Mouse (Mus musculus) cerebellum, adult 2 months (tissue): ENCODE data around the gene Cds1. TPM values are rescaled to one million over a fixed set of nuclear protein-coding genes. Genes with fewer than 3 reads are reported as not detected.

Experiments
- DNase-seq, 2 experiments: peaks; one replicate each; pipeline ENCODE4 v3.0.0; 2021
- H3K27ac ChIP-seq: fragments of 200-500 bp; 2 replicates; pipeline ENCODE4 v1.5.1; 2012; ENCODE audit warnings: low read length, control low read depth, inconsistent platforms; ENCODE audit not compliant: insufficient read depth
- H3K27me3 ChIP-seq: fragments of 200-500 bp; 2 replicates; pipeline ENCODE4 v1.6.1; 2012; ENCODE audit warnings: inconsistent platforms, mild to moderate bottlenecking, low read length, moderate library complexity; ENCODE audit not compliant: control insufficient read depth, insufficient read depth
- H3K4me1 ChIP-seq: fragments of 200-500 bp; 2 replicates; pipeline ENCODE4 v1.6.1; 2011; ENCODE audit warnings: low read length; ENCODE audit not compliant: control insufficient read depth, insufficient read depth
- H3K4me3 ChIP-seq: fragments of 200-500 bp; replicated peaks from 2 replicates; pipeline ENCODE3; 2011; ENCODE audit warnings: mild to moderate bottlenecking, low read depth, low read length, control low read depth; ENCODE audit not compliant: insufficient read depth
- CTCF ChIP-seq: fragments of 200-500 bp; IDR thresholded peaks from 2 replicates; pipeline ENCODE4 v1.5.1; 2011; ENCODE audit warnings: low read depth, mild to moderate bottlenecking, control low read depth, low read length, moderate library complexity, borderline replicate concordance; ENCODE audit not compliant: insufficient read depth
- POLR2A ChIP-seq: fragments of 200-500 bp; IDR thresholded peaks from 2 replicates; pipeline ENCODE4 v1.6.1; 2011; ENCODE audit warnings: low read length, control low read depth, borderline replicate concordance; ENCODE audit not compliant: insufficient read depth
- WGBS: fragments of 180-500 bp; shearing (Covaris S2); methylation state at CpG from one replicate; pipeline ENCODE4 v1.1.7; 2018; 5-methylcytosine and 5-hydroxymethylcytosine counted together
- polyA plus RNA-seq: library from polyadenylated mRNA; depleted of rRNA; stranded (reverse); fragments of >200 nt; gene quantifications from 2 replicates; pipeline ENCODE4 v1.2.3, GENCODE M21; 2012

Gene Cds1
- polyA plus RNA-seq, 1 experiment = 97.8 TPM

GRCm38 (mm10) chr5:101776528-101776927 is 11.6 kb downstream of the Cds1 start:
- 82% methylated on average over 8 of the region's 8 CpGs for WGBS
- no peaks in the 10 kb centered on the region for H3K27me3 ChIP-seq
- H3K4me3 ChIP-seq = no peak overlapping the region
- H3K27ac ChIP-seq = no peak overlapping the region
- TF ChIP-seq POLR2A (no peak), CTCF (no peak)
- no peak for DNase-seq
- H3K4me1 ChIP-seq = peaks cover 17% of the 10 kb centered on the region; the same call in 1 of the 2 replicates

DNA sequence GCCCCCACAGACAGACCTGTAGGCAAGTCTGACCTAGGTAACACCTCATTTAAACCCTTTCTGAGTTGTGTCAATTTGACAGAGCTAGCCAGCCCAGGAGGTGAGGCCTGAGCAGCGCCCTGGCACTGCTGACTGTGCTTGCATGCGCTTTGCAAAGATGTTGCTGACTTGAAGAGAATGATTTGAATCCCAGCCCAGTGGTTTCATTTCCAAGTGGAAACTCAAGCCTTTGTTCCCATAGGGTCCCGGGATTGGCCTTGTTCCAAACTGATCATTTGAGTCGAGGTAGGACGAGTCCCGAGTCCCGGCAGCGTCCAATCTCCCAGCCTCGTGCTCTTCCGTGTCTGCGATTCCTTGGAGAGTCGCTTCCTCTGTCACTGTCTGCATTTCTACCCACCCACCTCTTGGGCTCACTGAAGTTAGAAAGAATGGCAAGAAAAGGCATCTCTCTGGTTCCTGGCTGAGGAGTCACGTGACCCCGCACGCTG is 14.5 kb downstream of the Cds1 start:
- Histone ChIP-seq H3K27ac (no peak overlapping the region), H3K4me1 (peaks cover 10% of the 10 kb centered on the region; the same call in 1 of the 2 replicates), H3K27me3 (no peaks in the 10 kb centered on the region), H3K4me3 (no peak overlapping the region)
- 65% methylated on average over 15 of the region's 15 CpGs for WGBS
- no peak for DNase-seq
- TF ChIP-seq POLR2A (no peak), CTCF (no peak)

GRCm38 (mm10) chr5:101780918-101781317 is 16.0 kb downstream of the Cds1 start:
- no peak overlapping the region for H3K27ac ChIP-seq

DNA sequence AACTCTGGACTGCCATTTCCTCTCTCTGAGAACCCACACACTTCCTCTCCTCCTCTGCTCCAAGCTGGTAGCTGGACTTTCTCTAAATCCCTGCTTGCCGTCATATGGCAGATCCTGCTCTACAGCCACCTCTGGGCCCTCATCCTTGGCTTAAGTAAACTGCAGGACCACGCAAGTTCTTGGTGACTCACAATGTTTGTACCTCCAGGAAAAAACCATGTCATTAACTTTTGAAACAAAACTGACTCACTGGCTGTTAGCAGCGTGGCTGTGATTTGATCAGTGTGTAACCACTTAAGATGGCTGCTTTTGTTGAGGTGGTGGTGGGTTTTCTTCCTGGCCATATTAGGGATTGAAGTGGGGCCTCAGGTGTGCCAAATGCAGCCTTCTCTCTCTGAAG is 19.4 kb downstream of the Cds1 start:
- no peak overlapping the region for H3K4me3 ChIP-seq
- no peak overlapping the region for H3K27ac ChIP-seq
- DNase-seq = no peak
- TF ChIP-seq CTCF (no peak), POLR2A (no peak)
- no peaks in the 10 kb centered on the region for H3K27me3 ChIP-seq
- 0 out of 2 replicates have a peak, but pooled peaks cover 3% of the 10 kb centered on the region for H3K4me1 ChIP-seq
- 88% methylated on average over 3 of the region's 3 CpGs for WGBS

More at GRCm38 (mm10) chr5:101780918-101781317, 16.0 kb downstream of the Cds1 start:
- WGBS = 67% methylated on average over 4 of the region's 4 CpGs
- peak in 1 of 2 experiments; percentile 27 for DNase-seq
- Histone ChIP-seq H3K4me1 (0 out of 2 replicates have a peak, but pooled peaks cover 6% of the 10 kb centered on the region), H3K4me3 (no peak overlapping the region), H3K27me3 (no peaks in the 10 kb centered on the region)
- TF ChIP-seq POLR2A (no peak), CTCF (no peak)

DNA sequence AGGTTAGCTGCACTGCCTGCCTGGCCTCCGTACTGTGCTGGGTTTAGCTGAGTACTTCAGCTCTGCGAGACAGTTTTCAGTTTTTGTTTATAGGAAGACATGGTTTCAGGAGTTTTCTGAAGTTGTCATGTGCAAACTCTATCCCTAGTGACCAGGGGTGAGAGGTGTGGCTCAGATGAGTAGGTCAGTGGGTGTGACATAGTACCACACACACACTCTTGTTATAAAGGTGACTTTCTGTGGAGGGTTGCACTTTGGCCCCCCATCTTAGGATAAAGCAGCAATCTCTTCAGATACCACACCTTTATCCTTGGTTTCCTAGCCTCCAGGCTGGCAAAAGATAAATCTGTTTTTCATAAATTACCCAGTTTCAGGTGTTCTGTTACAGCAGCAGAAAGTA is 19.9 kb downstream of the Cds1 start:
- H3K4me3 ChIP-seq = no peak overlapping the region
- no peak overlapping the region for H3K27ac ChIP-seq
- DNase-seq = no peak
- H3K27me3 ChIP-seq = no peaks in the 10 kb centered on the region
- no peak for TF ChIP-seq POLR2A
- no peak for TF ChIP-seq CTCF
- H3K4me1 ChIP-seq = no peaks in the 10 kb centered on the region
- 98% methylated on average over 2 of the region's 2 CpGs for WGBS

GRCm38 (mm10) chr5:101785921-101786614 is 21.1 kb downstream of the Cds1 start:
- 71% methylated on average over 4 of the region's 4 CpGs for WGBS

GRCm38 (mm10) chr5:101789770-101790169 is 24.8 kb downstream of the Cds1 start:
- Histone ChIP-seq H3K27me3 (no peaks in the 10 kb centered on the region), H3K4me3 (no peak overlapping the region)
- no peak for TF ChIP-seq CTCF

More at GRCm38 (mm10) chr5:101785921-101786614, 21.1 kb downstream of the Cds1 start:
- no peaks in the 10 kb centered on the region for H3K4me1 ChIP-seq
- H3K27me3 ChIP-seq = no peaks in the 10 kb centered on the region
- TF ChIP-seq CTCF = no peak
- no peak for TF ChIP-seq POLR2A
- DNase-seq = no peak
- H3K4me3 ChIP-seq = no peak overlapping the region
- H3K27ac ChIP-seq = no peak overlapping the region

DNA sequence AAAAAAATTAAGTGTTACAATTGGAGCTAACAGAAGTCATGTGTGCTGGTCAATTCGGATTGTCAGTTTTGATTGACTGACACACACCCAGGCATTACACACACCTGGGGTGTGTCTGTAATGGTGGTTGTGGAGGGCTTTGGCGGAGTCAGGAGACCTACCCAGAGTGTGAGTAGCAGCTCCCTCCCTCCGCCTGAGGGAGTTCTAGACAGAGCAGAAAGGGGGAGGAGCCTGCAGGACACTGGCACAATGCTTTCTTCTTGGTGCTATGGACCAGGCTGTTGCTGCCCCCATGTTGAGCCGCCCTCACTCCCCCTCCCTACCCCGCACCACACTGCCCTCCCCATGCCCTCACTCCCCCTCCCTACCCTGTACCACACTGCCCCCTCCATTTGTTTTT is 25.6 kb downstream of the Cds1 start:
- DNase-seq = no peak
- no peak overlapping the region for H3K4me3 ChIP-seq
- H3K27me3 ChIP-seq = no peaks in the 10 kb centered on the region
- 59% methylated on average over 5 of the region's 5 CpGs for WGBS
- TF ChIP-seq CTCF (no peak), POLR2A (no peak)
- no peaks in the 10 kb centered on the region for H3K4me1 ChIP-seq
- no peak overlapping the region for H3K27ac ChIP-seq

More at GRCm38 (mm10) chr5:101789770-101790169, 24.8 kb downstream of the Cds1 start:
- Histone ChIP-seq H3K4me1 (no peaks in the 10 kb centered on the region), H3K27ac (no peak overlapping the region)
- no peak for DNase-seq
